Mouse (Mus musculus) CH12.LX (cell line): ENCODE data around the gene Tmod3. TPM values are rescaled to one million over a fixed set of nuclear protein-coding genes. Genes with fewer than 3 reads are reported as not detected.

Source experiments
- DNase-seq: peaks from one replicate; pipeline ENCODE4 v3.0.0-alpha.2; 2013; ENCODE audit errors: extremely low read depth
- H3K27ac ChIP-seq: 2 replicates; pipeline ENCODE4 v1.5.1; 2012; ENCODE audit warnings: low read depth, mild to moderate bottlenecking, control low read depth, moderate library complexity; ENCODE audit not compliant: insufficient read depth
- H3K27me3 ChIP-seq: replicated peaks from 2 replicates; pipeline ENCODE3; 2012; ENCODE audit warnings: inconsistent platforms
- H3K36me3 ChIP-seq, 2 experiments: replicated peaks in 1 of 2; 2 replicates each; pipeline versions ENCODE3 to v1.6.1; 2012; ENCODE audit warnings: inconsistent platforms in 1 of 2, low read length in 1 of 2, mild to moderate bottlenecking in 1 of 2, mixed read lengths in 1 of 2, moderate library complexity in 1 of 2; ENCODE audit not compliant: control insufficient read depth in 1 of 2, insufficient read depth in 1 of 2
- H3K4me1 ChIP-seq, 2 experiments: 2 replicates each; pipeline ENCODE4 v1.6.1; 2012; ENCODE audit warnings: inconsistent platforms in 1 of 2, moderate library complexity in 1 of 2; ENCODE audit not compliant: insufficient read depth in 2 of 2, control insufficient read depth in 1 of 2
- H3K4me2 ChIP-seq: 2 replicates; pipeline ENCODE4 v1.6.1; 2012; ENCODE audit warnings: low read depth, mild to moderate bottlenecking, control low read depth; ENCODE audit not compliant: poor library complexity, insufficient read depth, severe bottlenecking
- H3K4me3 ChIP-seq, 3 experiments: fragments of 150-350 bp in 1 of 3; sonication (generic) in 1 of 3; replicated peaks in 1 of 3; 2 replicates each; pipeline versions ENCODE3 to v1.5.1; 2011 to 2012; ENCODE audit warnings: low read depth in 2 of 3, low read length in 2 of 3, mild to moderate bottlenecking in 2 of 3, moderate library complexity in 2 of 3, control low read depth in 1 of 3, improper control_type of control experiment in 1 of 3, inconsistent platforms in 1 of 3, mixed read lengths in 1 of 3; ENCODE audit not compliant: poor library complexity in 1 of 3
- H3K79me2 ChIP-seq: replicated peaks from 2 replicates; pipeline ENCODE4 v1.6.1; 2012; ENCODE audit warnings: mild to moderate bottlenecking, moderate library complexity; ENCODE audit not compliant: control insufficient read depth, poor library complexity, insufficient read depth, severe bottlenecking; ENCODE audit errors: extremely low read depth
- H3K9ac ChIP-seq: 2 replicates; pipeline ENCODE4 v1.6.1; 2012; ENCODE audit warnings: low read depth, mild to moderate bottlenecking, control low read depth, moderate library complexity; ENCODE audit not compliant: insufficient read depth
- H3K9me3 ChIP-seq: replicated peaks from 2 replicates; pipeline ENCODE3; 2012; ENCODE audit warnings: low read length, inconsistent platforms, mixed read lengths
- BHLHE40 ChIP-seq: IDR thresholded peaks from 2 replicates; pipeline ENCODE4 v1.6.1; 2011; ENCODE audit warnings: mild to moderate bottlenecking, low read depth, low read length, improper control_type of control experiment
- CHD1 ChIP-seq: IDR thresholded peaks from 2 replicates; pipeline ENCODE4 v1.6.1; 2012; ENCODE audit warnings: low read depth, low read length, improper control_type of control experiment, inconsistent platforms
- CHD2 ChIP-seq: IDR thresholded peaks from 2 replicates; pipeline ENCODE4 v1.6.1; 2011; ENCODE audit warnings: low read length, improper control_type of control experiment
- CTCF ChIP-seq, 2 experiments: IDR thresholded peaks in 1 of 2; conservative IDR thresholded peaks in 1 of 2; 2 replicates each; pipeline ENCODE4 v1.5.1; 2011 to 2012; ENCODE audit warnings: low read depth in 2 of 2, low read length in 2 of 2, improper control_type of control experiment in 1 of 2, inconsistent platforms in 1 of 2, mild to moderate bottlenecking in 1 of 2, moderate library complexity in 1 of 2
- ELF1 ChIP-seq: IDR thresholded peaks from 2 replicates; pipeline ENCODE4 v1.6.1; 2014; ENCODE audit warnings: low read depth, mild to moderate bottlenecking, inconsistent platforms, low read length, improper control_type of control experiment
- ETS1 ChIP-seq: conservative IDR thresholded peaks from 2 replicates; pipeline ENCODE4 v1.6.1; 2012; ENCODE audit warnings: low read depth, mild to moderate bottlenecking, inconsistent platforms, low read length, improper control_type of control experiment, moderate library complexity
- GABPA ChIP-seq: IDR thresholded peaks from 2 replicates; pipeline ENCODE4 v1.6.1; 2012; ENCODE audit warnings: low read depth, low read length, improper control_type of control experiment, inconsistent platforms; ENCODE audit not compliant: insufficient replicate concordance
- HCFC1 ChIP-seq: IDR thresholded peaks from 2 replicates; pipeline ENCODE4 v1.6.1; 2012; ENCODE audit warnings: low read depth, mild to moderate bottlenecking, inconsistent platforms, low read length, improper control_type of control experiment
- IRF4 ChIP-seq: IDR thresholded peaks from 2 replicates; pipeline ENCODE4 v1.6.1; 2014; ENCODE audit warnings: low read depth, mild to moderate bottlenecking, inconsistent platforms, low read length, improper control_type of control experiment
- JUN ChIP-seq: IDR thresholded peaks from 2 replicates; pipeline ENCODE4 v1.6.1; 2011; ENCODE audit warnings: low read depth, mild to moderate bottlenecking, low read length, improper control_type of control experiment, moderate library complexity; ENCODE audit not compliant: insufficient read depth
- JUND ChIP-seq: conservative IDR thresholded peaks from 2 replicates; pipeline ENCODE4 v1.6.1; 2011; ENCODE audit warnings: low read depth, low read length, improper control_type of control experiment
- KAT2A ChIP-seq: IDR thresholded peaks from 2 replicates; pipeline ENCODE4 v1.6.1; 2012; ENCODE audit warnings: low read length, improper control_type of control experiment, inconsistent platforms; ENCODE audit not compliant: insufficient replicate concordance
- MAFK ChIP-seq: IDR thresholded peaks from 2 replicates; pipeline ENCODE4 v1.6.1; 2011; ENCODE audit warnings: low read length, improper control_type of control experiment; ENCODE audit not compliant: insufficient replicate concordance
- MAX ChIP-seq: IDR thresholded peaks from 2 replicates; pipeline ENCODE4 v1.6.1; 2011; ENCODE audit warnings: low read length, improper control_type of control experiment
- MAZ ChIP-seq: IDR thresholded peaks from 2 replicates; pipeline ENCODE4 v1.6.1; 2012; ENCODE audit warnings: low read depth, mild to moderate bottlenecking, inconsistent platforms, low read length, improper control_type of control experiment, moderate library complexity
- MXI1 ChIP-seq: IDR thresholded peaks from 2 replicates; pipeline ENCODE4 v1.6.1; 2011; ENCODE audit warnings: mild to moderate bottlenecking, low read depth, low read length, improper control_type of control experiment
- NELFE ChIP-seq: IDR thresholded peaks from 2 replicates; pipeline ENCODE4 v1.6.1; 2011; ENCODE audit warnings: low read depth, low read length, improper control_type of control experiment
- NRF1 ChIP-seq: IDR thresholded peaks from 2 replicates; pipeline ENCODE4 v1.6.1; 2014; ENCODE audit warnings: low read depth, mild to moderate bottlenecking, inconsistent platforms, low read length, improper control_type of control experiment, moderate library complexity
- POLR2A ChIP-seq: IDR thresholded peaks from 2 replicates; pipeline ENCODE4 v1.6.1; 2011; ENCODE audit warnings: low read depth, mild to moderate bottlenecking, improper control_type of control experiment, low read length
- POLR2AphosphoS2 ChIP-seq: IDR thresholded peaks from 2 replicates; pipeline ENCODE4 v1.6.1; 2011; ENCODE audit warnings: low read depth, low read length, improper control_type of control experiment
- SIN3A ChIP-seq: IDR thresholded peaks from 2 replicates; pipeline ENCODE4 v1.6.1; 2012; ENCODE audit warnings: low read length, improper control_type of control experiment, inconsistent platforms
- SMC3 ChIP-seq: IDR thresholded peaks from 2 replicates; pipeline ENCODE4 v1.6.1; 2011; ENCODE audit warnings: low read depth, low read length, improper control_type of control experiment
- UBTF ChIP-seq: IDR thresholded peaks from 2 replicates; pipeline ENCODE4 v1.6.1; 2012; ENCODE audit warnings: low read depth, mild to moderate bottlenecking, inconsistent platforms, low read length, improper control_type of control experiment, moderate library complexity
- USF1 ChIP-seq: IDR thresholded peaks from 2 replicates; pipeline ENCODE4 v1.6.1; 2014; ENCODE audit warnings: low read depth, mild to moderate bottlenecking, inconsistent platforms, low read length, improper control_type of control experiment
- USF2 ChIP-seq: conservative IDR thresholded peaks from 2 replicates; pipeline ENCODE4 v1.6.1; 2011; ENCODE audit warnings: low read depth, low read length, improper control_type of control experiment
- ZC3H11A ChIP-seq: IDR thresholded peaks from 2 replicates; pipeline ENCODE4 v1.6.1; 2012; ENCODE audit warnings: low read depth, mild to moderate bottlenecking, inconsistent platforms, low read length, improper control_type of control experiment
- ZNF384 ChIP-seq: IDR thresholded peaks from 2 replicates; pipeline ENCODE4 v1.6.1; 2012; ENCODE audit warnings: low read depth, low read length, improper control_type of control experiment, inconsistent platforms
- dilution Hi-C: fragments of 300-500 bp; cut with MboI; formaldehyde crosslinking; loops from 2 replicates; pipeline ENCODE4 v1.14.3; 2020; ENCODE audit warnings: low sequenced_read_pairs; ENCODE audit not compliant: extremely low pct_unique_long_range_greater_than_20kb, extremely low pct_ligation_motif_present
- in situ Hi-C: fragments of 300-500 bp; cut with MboI; formaldehyde crosslinking; loops from 3 replicates; pipeline ENCODE4 v1.14.3; 2019; ENCODE audit warnings: low sequenced_read_pairs, low pct_ligation_motif_present, low pct_unique_long_range_greater_than_20kb, mixed read lengths
- polyA plus RNA-seq: library from polyadenylated mRNA; unstranded; fragments of >175 nt; gene quantifications from 2 replicates; pipeline ENCODE4 v1.2.1, GENCODE M21; 2012; ENCODE audit warnings: low read depth; ENCODE audit not compliant: insufficient read length
- total RNA-seq, 2 experiments: library from RNA; depleted of rRNA; stranded (reverse); fragments of 300-350 nt in 1 of 2; fragments of >200 nt in 1 of 2; gene quantifications; 2 replicates each; pipeline ENCODE4 v1.2.3; 2012 to 2014

Tmod3 gene
- total and polyA plus RNA-seq, 3 experiments = 40.5 to 71.0 (median 52.0) TPM

DNA sequence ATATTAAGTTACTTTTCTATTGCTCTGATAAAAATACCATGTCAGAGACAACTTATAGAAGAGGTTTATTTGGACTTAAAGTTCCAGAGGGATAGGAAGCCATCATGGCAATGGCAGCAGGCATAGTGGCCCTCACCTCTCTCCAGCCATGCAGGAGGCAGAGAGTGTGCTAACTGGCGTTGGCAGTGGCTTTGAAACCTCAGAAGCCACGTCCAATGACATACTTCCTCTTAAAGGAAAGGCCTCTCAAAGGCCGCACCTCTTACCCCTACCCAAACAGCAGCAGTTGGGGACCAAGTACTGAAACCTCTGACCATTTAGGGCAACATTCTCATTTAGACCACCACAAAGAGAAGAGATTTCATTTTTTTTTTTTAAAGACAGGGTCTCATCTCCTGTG lies 82.2 kb downstream of the Tmod3 start:
- TF ChIP-seq NRF1 = no peak
- no peak for TF ChIP-seq IRF4
- no peak for TF ChIP-seq CHD2
- TF ChIP-seq ETS1 = no peak
- TF ChIP-seq GABPA = no peak
- TF ChIP-seq HCFC1 = no peak
- TF ChIP-seq POLR2AphosphoS2 = no peak
- TF ChIP-seq KAT2A = no peak
- TF ChIP-seq POLR2A = no peak
- no peak for TF ChIP-seq ELF1
- TF ChIP-seq MXI1 = no peak
- no peak for TF ChIP-seq JUN
- no peak for TF ChIP-seq MAFK
- DNase-seq = peak; percentile 21
- no peak overlapping the region for H3K4me2 ChIP-seq
- H3K9ac ChIP-seq = no peak overlapping the region
- no peak overlapping the region for H3K27ac ChIP-seq
- no peaks in the 10 kb centered on the region for H3K27me3 ChIP-seq
- no peaks in the 10 kb centered on the region for H3K79me2 ChIP-seq
- H3K4me3 ChIP-seq = no peak overlapping the region
- dilution Hi-C loops (no loop called here), in situ Hi-C loops (no loop called here)
- no peaks in the 10 kb centered on the region for H3K9me3 ChIP-seq
- H3K36me3 ChIP-seq = peaks cover 24 to 74% of the 10 kb centered on the region in 2 experiments
- peaks cover 0 to 5% of the 10 kb centered on the region in 2 experiments; a peak in 1 of 4 replicates for H3K4me1 ChIP-seq

DNA sequence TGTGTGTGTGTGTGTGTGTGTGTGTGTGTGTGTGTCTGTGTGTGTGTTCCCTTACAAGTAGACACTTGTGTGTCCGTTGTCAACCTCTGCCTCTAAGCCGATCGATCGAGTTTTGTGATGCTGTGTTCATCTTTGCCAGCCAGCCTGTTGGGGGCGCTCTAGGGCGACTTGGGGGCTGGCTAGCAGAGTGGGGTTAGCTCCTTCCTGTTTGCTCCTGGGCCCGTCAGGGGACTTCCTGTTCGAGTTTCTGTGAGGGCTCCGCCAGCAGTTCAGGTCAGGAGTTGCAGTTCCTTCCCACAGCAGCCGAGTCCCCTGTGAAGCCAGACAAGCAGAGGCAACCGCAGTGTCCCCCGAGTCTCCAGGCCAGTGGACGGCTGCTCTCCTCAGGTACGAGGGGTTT lies 91.2 kb downstream of the Tmod3 start:
- TF ChIP-seq SMC3 (no peak), ETS1 (no peak), BHLHE40 (no peak), MAZ (no peak), ZC3H11A (no peak), IRF4 (no peak), JUND (no peak), CTCF (conservative IDR thresholded peaks at IDR 0.05 in 1 of 2, IDR thresholded peaks at IDR 0.05 in 1 of 2; ENCODE audit: low read depth in 2 of 2, low read length in 2 of 2) (peak in 1 of 2 experiments; percentile 55; a peak in 2 of 4 replicates), ZNF384 (no peak), ELF1 (0 out of 2 replicates have a peak, but pooled peaks have one; percentile 21), USF1 (no peak), GABPA (no peak), UBTF (no peak), MAX (no peak), HCFC1 (peak; percentile 43; the same call in 1 of the 2 replicates), NELFE (no peak), SIN3A (no peak), MXI1 (no peak), USF2 (no peak), CHD1 (no peak)
- no peak overlapping the region for H3K4me3 ChIP-seq

More for the DNA sequence above, 91.2 kb downstream of the Tmod3 start:
- H3K27ac ChIP-seq = no peak overlapping the region
- in situ Hi-C loops = no loop called here
- H3K9ac ChIP-seq = no peak overlapping the region
- H3K9me3 ChIP-seq = no peaks in the 10 kb centered on the region
- DNase-seq = peak; percentile 71
- H3K79me2 ChIP-seq = peaks cover 2% of the 10 kb centered on the region
- no peak overlapping the region for H3K4me2 ChIP-seq
- H3K27me3 ChIP-seq = no peaks in the 10 kb centered on the region
- peaks cover 44 to 78% of the 10 kb centered on the region in 2 experiments for H3K36me3 ChIP-seq
- dilution Hi-C loops = no loop called here
- peaks cover under 1 to 33% of the 10 kb centered on the region in 2 experiments for H3K4me1 ChIP-seq
